Mouse (Mus musculus): ENCODE data around the gene Rpp38. TPM values are rescaled to one million over a fixed set of nuclear protein-coding genes. Genes with fewer than 3 reads are reported as not detected.

Gene Rpp38
- total RNA-seq, 1 experiment, result 20.2 TPM

- Histone ChIP-seq H3K9ac (ENCODE audit: insufficient read depth, low read depth, low read length, poor library complexity, severe bottlenecking) (peak overlapping the region; percentile 60; the same call in 1 of the 2 replicates), H3K4me1 (ENCODE audit: control insufficient read depth in 2 of 2, insufficient read depth in 2 of 2, low read length in 2 of 2, poor library complexity in 1 of 2) (peaks cover 0 to 6% of the 10 kb centered on the region in 2 experiments; a peak in 3 of 4 replicates), H3K9me3 (ENCODE audit: control insufficient read depth, insufficient read depth, low read depth, low read length) (no peaks in the 10 kb centered on the region), H3K27ac (ENCODE audit: insufficient read depth, low read depth, low read length, poor library complexity, severe bottlenecking) (peak overlapping the region; percentile 61; the same call in 1 of the 2 replicates), H3K4me3 (ENCODE audit: insufficient read depth in 1 of 2, low read depth in 1 of 2, low read length in 2 of 2, poor library complexity in 1 of 2, severe bottlenecking in 1 of 2) (peak overlapping the region; percentile 45 to 71), H3K36me3 (ENCODE audit: control insufficient read depth, insufficient read depth, low read length, poor library complexity, severe bottlenecking) (no peaks in the 10 kb centered on the region)
- TF ChIP-seq ZNF384 (IDR thresholded peaks at IDR 0.05; ENCODE audit: low read depth, low read length), result no peak
- no peak for TF ChIP-seq ZC3H11A (IDR thresholded peaks at IDR 0.05; ENCODE audit: borderline replicate concordance, low read depth, low read length)
- TF ChIP-seq CHD2 (IDR thresholded peaks at IDR 0.05; ENCODE audit: low read depth, low read length), result no peak
- no peak for TF ChIP-seq HCFC1 (IDR thresholded peaks at IDR 0.05; ENCODE audit: borderline replicate concordance, insufficient read depth, low read length)
- TF ChIP-seq MAFK (IDR thresholded peaks at IDR 0.05; ENCODE audit: insufficient read depth, low read depth, low read length), result no peak
- DNase-seq (ENCODE audit: low read depth, low spot score), result no peak
- in situ Hi-C loops (cut with MboI; ENCODE audit: low sequenced_read_pairs in 2 of 2, unreplicated experiment in 2 of 2), result no loop called here
Observed at GRCm38 (mm10) chr2:3282866-3283601, 49.4 kb downstream of the Rpp38 start.

- Histone ChIP-seq H3K4me1 (ENCODE audit: control insufficient read depth in 2 of 2, insufficient read depth in 2 of 2, low read length in 2 of 2, poor library complexity in 1 of 2) (peaks cover 0 to 6% of the 10 kb centered on the region in 2 experiments; a peak in 3 of 4 replicates), H3K36me3 (ENCODE audit: control insufficient read depth, insufficient read depth, low read length, poor library complexity, severe bottlenecking) (no peaks in the 10 kb centered on the region), H3K4me3 (ENCODE audit: insufficient read depth in 1 of 2, low read depth in 1 of 2, low read length in 2 of 2, poor library complexity in 1 of 2, severe bottlenecking in 1 of 2) (no peak overlapping the region), H3K9me3 (ENCODE audit: control insufficient read depth, insufficient read depth, low read depth, low read length) (no peaks in the 10 kb centered on the region), H3K27ac (ENCODE audit: insufficient read depth, low read depth, low read length, poor library complexity, severe bottlenecking) (no peak overlapping the region), H3K9ac (ENCODE audit: insufficient read depth, low read depth, low read length, poor library complexity, severe bottlenecking) (no peak overlapping the region)
- no peak for DNase-seq (ENCODE audit: low read depth, low spot score)
- in situ Hi-C loops (cut with MboI; ENCODE audit: low sequenced_read_pairs in 2 of 2, unreplicated experiment in 2 of 2), result no loop called here
- TF ChIP-seq CHD2 (IDR thresholded peaks at IDR 0.05; ENCODE audit: low read depth, low read length), result no peak
- TF ChIP-seq ZNF384 (IDR thresholded peaks at IDR 0.05; ENCODE audit: low read depth, low read length), result no peak
- TF ChIP-seq ZC3H11A (IDR thresholded peaks at IDR 0.05; ENCODE audit: borderline replicate concordance, low read depth, low read length), result no peak
- TF ChIP-seq MAFK (IDR thresholded peaks at IDR 0.05; ENCODE audit: insufficient read depth, low read depth, low read length), result no peak
- TF ChIP-seq HCFC1 (IDR thresholded peaks at IDR 0.05; ENCODE audit: borderline replicate concordance, insufficient read depth, low read length), result no peak
Observed at GRCm38 (mm10) chr2:3281311-3281710, 51.1 kb downstream of the Rpp38 start.

Other genes starting within 250 kb of the Rpp38 start
- 6.6 and 8.1 TPM in 2 replicates for gene Fam171a1, start 218.4 kb downstream of the Rpp38 start, total RNA-seq (2012; rRNA removed)
- gene Nmt2, start 48.4 kb downstream of the Rpp38 start, total RNA-seq (2012; rRNA removed), result 34.1 and 36.8 TPM in 2 replicates
- gene Acbd7, start 3.5 kb upstream of the Rpp38 start, total RNA-seq (2012; rRNA removed), result 2.5 and 3.7 TPM in 2 replicates
- not detected in 2 replicates for gene Olah, start 64.6 kb upstream of the Rpp38 start, total RNA-seq (2012; rRNA removed)
- not detected in 2 replicates for gene Meig1, start 90.0 kb upstream of the Rpp38 start, total RNA-seq (2012; rRNA removed)
- gene Dclre1c, start 91.5 kb upstream of the Rpp38 start, total RNA-seq (2012; rRNA removed), result 8.3 and 12.0 TPM in 2 replicates
- gene Suv39h2, start 142.4 kb upstream of the Rpp38 start, total RNA-seq (2012; rRNA removed), result 21.3 and 22.8 TPM in 2 replicates
- 8.2 and 10.2 TPM in 2 replicates for gene Gm45902, start 180.1 kb upstream of the Rpp38 start, total RNA-seq (2012; rRNA removed)
- gene Hspa14, start 180.2 kb upstream of the Rpp38 start, total RNA-seq (2012; rRNA removed), result 114 and 149 TPM in 2 replicates
- gene Cdnf, start 180.4 kb upstream of the Rpp38 start, total RNA-seq (2012; rRNA removed), result 0.48 and 0.58 TPM in 2 replicates
- 7.3 and 15.0 TPM in 2 replicates for gene Fam107b, start 237.8 kb upstream of the Rpp38 start, total RNA-seq (2012; rRNA removed)